Mouse (Mus musculus): Measurements from ENCODE around the gene Thpo. TPM values are rescaled to one million over a fixed set of nuclear protein-coding genes. Genes with fewer than 3 reads are reported as not detected.

Gene Thpo
- total and polyA plus RNA-seq, 3 experiments, result not detected

DNA sequence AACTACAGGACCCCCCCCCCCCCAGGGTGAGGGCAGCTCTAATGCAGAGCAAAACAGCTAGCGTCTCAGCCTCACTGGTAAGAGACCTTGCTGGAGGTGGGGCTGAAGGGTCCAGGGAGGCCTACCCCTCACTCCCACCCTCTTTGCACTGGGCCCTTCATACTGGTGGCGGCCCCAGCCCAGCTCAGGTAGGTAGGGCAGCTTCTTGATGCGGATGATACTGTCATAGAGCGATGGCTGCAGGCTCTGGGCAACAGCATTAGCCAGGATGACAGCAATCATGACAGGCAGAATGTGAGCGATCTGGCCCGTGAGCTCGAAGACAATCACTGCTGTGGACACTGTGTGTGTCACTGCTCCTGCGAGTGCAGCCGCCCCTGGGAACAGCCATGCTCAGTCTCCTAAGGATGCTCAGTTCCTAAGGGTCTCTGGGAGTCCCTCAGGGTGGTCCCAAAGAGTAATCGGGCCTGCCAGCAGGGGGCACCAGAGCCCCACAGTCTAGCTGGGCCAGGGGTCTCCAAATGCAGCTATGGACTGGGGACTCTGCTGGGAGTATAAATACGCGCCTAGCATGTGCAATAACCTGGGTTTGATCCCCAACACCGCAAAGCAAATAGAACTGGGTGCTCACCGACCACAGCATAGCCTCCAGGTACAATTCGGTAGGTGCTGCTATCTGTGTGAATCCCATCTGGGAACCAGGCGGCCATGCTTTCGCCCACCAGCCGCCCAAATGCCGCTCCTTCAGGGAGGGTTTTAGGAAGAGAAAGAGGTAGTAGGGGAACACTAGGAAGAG lies 25.2 kb downstream of the Thpo start:
- Histone ChIP-seq H3K27ac (ENCODE audit: control insufficient read depth, low read depth, low read length) (no peak overlapping the region), H3K9ac (ENCODE audit: control insufficient read depth, low read depth, low read length, poor library complexity, severe bottlenecking) (no peak overlapping the region), H3K4me3 (ENCODE audit: control insufficient read depth in 1 of 2, insufficient read depth in 1 of 2, low read depth in 2 of 2, low read length in 2 of 2) (no peak overlapping the region), H3K4me1 (ENCODE audit: control insufficient read depth in 1 of 2, insufficient read depth in 2 of 2, low read length in 2 of 2) (peaks cover 12 to 28% of the 10 kb centered on the region in 2 experiments), H3K79me2 (ENCODE audit: control insufficient read depth, insufficient read depth, low read length, poor library complexity) (no peaks in the 10 kb centered on the region), H3K27me3 (ENCODE audit: control insufficient read depth in 1 of 2, insufficient read depth in 2 of 2, low read length in 2 of 2) (no peaks in the 10 kb centered on the region), H3K36me3 (ENCODE audit: control insufficient read depth in 1 of 2, insufficient read depth in 2 of 2, low read length in 2 of 2) (peaks cover 0 to 23% of the 10 kb centered on the region in 2 experiments; a peak in 2 of 4 replicates), H3K9me3 (replicated peaks; ENCODE audit: insufficient read depth, low read length) (no peaks in the 10 kb centered on the region)
- DNase-seq (ENCODE audit: low read depth, low spot score), result no peak
- TF ChIP-seq ELF1 (IDR thresholded peaks at IDR 0.05; ENCODE audit: low read depth, low read length), result no peak
- peak; percentile 58 for TF ChIP-seq RAD21 (IDR thresholded peaks at IDR 0.05; ENCODE audit: low read depth, low read length)
- peak; percentile 59 to 88 (median 87) for TF ChIP-seq CTCF (IDR thresholded peaks at IDR 0.05 in 2 of 3, conservative IDR thresholded peaks at IDR 0.05 in 1 of 3; ENCODE audit: control insufficient read depth in 1 of 3, insufficient read depth in 1 of 3, low read depth in 2 of 3, low read length in 3 of 3, poor library complexity in 1 of 3, severe bottlenecking in 1 of 3)

DNA sequence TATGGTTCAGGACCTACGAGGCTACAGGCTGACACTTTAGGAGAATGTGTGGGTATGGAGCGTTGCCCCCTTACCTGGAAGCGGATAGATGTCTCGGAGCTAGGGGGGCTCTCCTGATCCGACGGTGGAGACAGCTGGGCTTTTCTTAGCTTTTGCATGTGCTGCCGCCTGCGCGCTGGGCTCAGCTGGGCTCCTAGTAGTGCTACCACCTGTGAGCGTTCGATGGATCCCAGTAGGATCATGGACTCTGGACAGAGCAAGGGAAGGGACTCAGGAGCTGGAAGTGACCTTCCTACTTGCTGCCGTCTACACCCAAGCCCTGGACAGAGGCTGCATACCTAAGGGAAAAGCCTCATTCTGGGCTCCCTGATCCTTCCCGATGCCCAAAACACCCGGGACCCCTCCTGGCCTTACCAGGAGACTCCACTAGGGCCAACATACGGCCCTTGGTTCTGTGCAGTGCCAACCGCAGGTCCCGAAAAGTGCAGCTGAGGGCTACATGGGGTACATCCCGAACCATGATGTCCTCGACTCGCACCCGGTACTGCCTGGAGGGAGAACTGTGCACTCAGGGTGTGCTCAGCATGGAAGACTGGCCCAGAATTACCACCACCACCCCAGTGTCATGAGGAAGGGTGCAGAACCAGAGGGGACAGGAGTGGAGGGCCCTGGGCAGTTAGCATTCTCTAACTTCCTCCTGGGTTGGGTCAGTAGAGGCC lies 25.9 kb downstream of the Thpo start:
- no peak for DNase-seq (ENCODE audit: low read depth, low spot score)
- no peak for TF ChIP-seq POLR2AphosphoS5 (IDR thresholded peaks at IDR 0.05; ENCODE audit: borderline replicate concordance, low read depth, low read length)
- TF ChIP-seq MEF2A (IDR thresholded peaks at IDR 0.05; ENCODE audit: extremely low read depth, insufficient replicate concordance, low read depth, low read length, poor library complexity, severe bottlenecking), result no peak
- TF ChIP-seq ZKSCAN1 (IDR thresholded peaks at IDR 0.05; ENCODE audit: low read depth, low read length), result no peak
- TF ChIP-seq UBTF (IDR thresholded peaks at IDR 0.05; ENCODE audit: borderline replicate concordance, insufficient read depth, low read depth, low read length), result no peak
- no peak for TF ChIP-seq ELF1 (IDR thresholded peaks at IDR 0.05; ENCODE audit: low read depth, low read length)
- TF ChIP-seq CHD2 (IDR thresholded peaks at IDR 0.05; ENCODE audit: low read length), result no peak
- no peak for TF ChIP-seq EP300 (IDR thresholded peaks at IDR 0.05; ENCODE audit: low read depth in 1 of 2, low read length in 2 of 2)
- no peak for TF ChIP-seq BHLHE40 (IDR thresholded peaks at IDR 0.05; ENCODE audit: borderline replicate concordance, low read depth, low read length)
- TF ChIP-seq USF2 (IDR thresholded peaks at IDR 0.05; ENCODE audit: borderline replicate concordance in 1 of 2, insufficient read depth in 1 of 2, low read depth in 1 of 2, low read length in 2 of 2), result no peak
- TF ChIP-seq HCFC1 (IDR thresholded peaks at IDR 0.05; ENCODE audit: low read depth, low read length), result no peak
- no peak for TF ChIP-seq MAX (IDR thresholded peaks at IDR 0.05; ENCODE audit: low read length)
- Histone ChIP-seq H3K4me1 (ENCODE audit: control insufficient read depth in 1 of 2, insufficient read depth in 2 of 2, low read length in 2 of 2) (peaks cover 15 to 35% of the 10 kb centered on the region in 2 experiments), H3K27me3 (ENCODE audit: control insufficient read depth in 1 of 2, insufficient read depth in 2 of 2, low read length in 2 of 2) (no peaks in the 10 kb centered on the region), H3K9ac (ENCODE audit: control insufficient read depth, low read depth, low read length, poor library complexity, severe bottlenecking) (no peak overlapping the region), H3K36me3 (ENCODE audit: control insufficient read depth in 1 of 2, insufficient read depth in 2 of 2, low read length in 2 of 2) (peaks cover 0 to 31% of the 10 kb centered on the region in 2 experiments; a peak in 2 of 4 replicates), H3K27ac (ENCODE audit: control insufficient read depth, low read depth, low read length) (no peak overlapping the region), H3K79me2 (ENCODE audit: control insufficient read depth, insufficient read depth, low read length, poor library complexity) (no peaks in the 10 kb centered on the region), H3K4me3 (ENCODE audit: control insufficient read depth in 1 of 2, insufficient read depth in 1 of 2, low read depth in 2 of 2, low read length in 2 of 2) (no peak overlapping the region), H3K9me3 (replicated peaks; ENCODE audit: insufficient read depth, low read length) (no peaks in the 10 kb centered on the region)

All from MEL (cell line).